Mouse (Mus musculus) yolk sac, embryonic 10.5 days (tissue): ENCODE data around the gene Dchs1.

Experiments used
- DNase-seq: peaks from one replicate; pipeline ENCODE4 v3.0.0-alpha.2; 2017; ENCODE audit warnings: low spot score

The Dchs1 gene

GRCm38 (mm10) chr7:105787285-105788140 lies at the start of gene Dchs1:
Gene Dchs1, minus strand, starts transcription at chr7:105787654.
- peak; percentile 60 for DNase-seq

- no peak for DNase-seq
Measured at GRCm38 (mm10) chr7:105824281-105824680, 36.8 kb upstream of the Dchs1 start.

GRCm38 (mm10) chr7:105818483-105818882 lies 31.0 kb upstream of the Dchs1 start:
- no peak for DNase-seq

GRCm38 (mm10) chr7:105816736-105817135 lies 29.3 kb upstream of the Dchs1 start:
- DNase-seq, result no peak

- no peak for DNase-seq
Measured at GRCm38 (mm10) chr7:105813326-105813725, 25.9 kb upstream of the Dchs1 start.

GRCm38 (mm10) chr7:105812566-105812965 lies 25.1 kb upstream of the Dchs1 start:
- no peak for DNase-seq

- DNase-seq, result no peak
Measured at GRCm38 (mm10) chr7:105811516-105811915, 24.1 kb upstream of the Dchs1 start.

GRCm38 (mm10) chr7:105810877-105811489 lies 23.5 kb upstream of the Dchs1 start, which contains the start of gene Mrpl17:
Gene Mrpl17, minus strand, starts transcription at chr7:105811099.
- peak; percentile 100 for DNase-seq

- no peak for DNase-seq
Measured at GRCm38 (mm10) chr7:105810280-105810876, 22.9 kb upstream of the Dchs1 start.

GRCm38 (mm10) chr7:105809836-105810235 lies 22.4 kb upstream of the Dchs1 start:
- DNase-seq, result no peak

- no peak for DNase-seq
Measured at GRCm38 (mm10) chr7:105808385-105808784, 20.9 kb upstream of the Dchs1 start.

GRCm38 (mm10) chr7:105806716-105807115 lies 19.3 kb upstream of the Dchs1 start:
- no peak for DNase-seq

GRCm38 (mm10) chr7:105806125-105806524 lies 18.7 kb upstream of the Dchs1 start:
- no peak for DNase-seq

GRCm38 (mm10) chr7:105803428-105803827 lies 16.0 kb upstream of the Dchs1 start:
- DNase-seq, result no peak

GRCm38 (mm10) chr7:105802771-105803170 lies 15.3 kb upstream of the Dchs1 start:
- DNase-seq, result no peak

GRCm38 (mm10) chr7:105802312-105802711 lies 14.9 kb upstream of the Dchs1 start:
- DNase-seq, result no peak

GRCm38 (mm10) chr7:105796972-105797371 lies 9.5 kb upstream of the Dchs1 start:
- no peak for DNase-seq

GRCm38 (mm10) chr7:105795759-105796366 lies 8.4 kb upstream of the Dchs1 start:
- DNase-seq, result no peak

GRCm38 (mm10) chr7:105793701-105794100 lies 6.2 kb upstream of the Dchs1 start:
- DNase-seq, result no peak

- DNase-seq, result no peak
Measured at GRCm38 (mm10) chr7:105791147-105791546, 3.7 kb upstream of the Dchs1 start.

GRCm38 (mm10) chr7:105786506-105787284 lies 759 bp downstream of the Dchs1 start:
- DNase-seq, result no peak

GRCm38 (mm10) chr7:105784556-105784955 lies 2.9 kb downstream of the Dchs1 start:
- DNase-seq, result no peak
